Mouse (Mus musculus) cerebellum, adult 9-11 months (tissue): Measurements from ENCODE around the gene Ptges3.
A peak's percentile ranks its signal among the peaks of the same experiment; 100 is the strongest.
"Not testable (repeated sequence)": the region's sequence is repeated elsewhere in the genome, so short reads cannot be mapped to it uniquely, and the experiment has no call there.

Source experiments
- DNase-seq: peaks from one replicate; pipeline ENCODE4 v3.0.0; 2022

The Ptges3 gene

DNA sequence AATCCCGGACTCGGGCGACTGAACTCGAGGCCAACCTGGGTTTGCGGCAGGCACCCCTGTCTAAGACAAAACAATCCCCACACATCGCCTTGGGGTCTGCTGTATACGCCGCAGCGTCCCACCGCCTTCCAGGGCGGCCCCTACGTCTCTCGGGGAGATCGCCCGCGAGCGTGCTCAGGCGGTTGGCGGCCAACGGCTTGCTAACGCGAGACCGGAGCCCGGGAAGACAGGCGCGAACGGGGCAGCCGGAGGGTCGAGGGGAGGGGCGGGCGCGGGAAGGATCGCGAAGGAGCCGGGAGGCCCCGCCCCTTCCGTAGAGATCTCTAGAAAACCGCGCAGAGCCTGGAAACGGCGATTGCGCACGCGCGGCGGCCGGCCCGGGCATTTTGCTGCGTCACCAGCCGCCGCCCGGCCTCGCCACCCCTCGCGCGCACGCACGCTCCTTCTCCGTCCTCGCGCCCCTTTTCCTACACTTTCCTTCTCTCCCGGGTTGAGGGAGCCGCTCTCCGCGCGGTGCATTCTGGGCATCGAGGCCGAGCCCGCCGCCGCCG lies at the start of gene Ptges3:
Gene Ptges3, plus strand, starts transcription at position 354 of the 551 bp plus-strand sequence.
- peak; percentile 98 for DNase-seq

DNA sequence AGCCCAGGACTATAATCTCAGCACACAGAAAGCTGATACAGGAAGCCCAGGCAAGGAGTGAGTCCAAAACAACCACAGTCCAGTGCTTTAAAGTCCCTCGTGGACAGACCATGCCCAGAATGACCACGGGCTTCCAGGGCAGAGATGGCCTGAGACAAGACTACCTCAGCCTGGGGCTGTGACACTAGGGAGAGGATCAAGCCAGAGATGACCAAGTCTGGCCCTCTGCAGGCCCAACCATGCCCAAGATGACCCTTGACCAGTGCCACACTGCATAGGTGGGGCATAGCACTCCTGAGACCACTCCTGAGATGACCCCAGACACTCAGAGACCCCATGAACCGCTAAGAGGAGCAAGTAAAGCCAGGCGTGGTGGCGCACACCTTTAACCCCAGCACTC lies 49.0 kb upstream of the Ptges3 start:
- DNase-seq, result no peak

DNA sequence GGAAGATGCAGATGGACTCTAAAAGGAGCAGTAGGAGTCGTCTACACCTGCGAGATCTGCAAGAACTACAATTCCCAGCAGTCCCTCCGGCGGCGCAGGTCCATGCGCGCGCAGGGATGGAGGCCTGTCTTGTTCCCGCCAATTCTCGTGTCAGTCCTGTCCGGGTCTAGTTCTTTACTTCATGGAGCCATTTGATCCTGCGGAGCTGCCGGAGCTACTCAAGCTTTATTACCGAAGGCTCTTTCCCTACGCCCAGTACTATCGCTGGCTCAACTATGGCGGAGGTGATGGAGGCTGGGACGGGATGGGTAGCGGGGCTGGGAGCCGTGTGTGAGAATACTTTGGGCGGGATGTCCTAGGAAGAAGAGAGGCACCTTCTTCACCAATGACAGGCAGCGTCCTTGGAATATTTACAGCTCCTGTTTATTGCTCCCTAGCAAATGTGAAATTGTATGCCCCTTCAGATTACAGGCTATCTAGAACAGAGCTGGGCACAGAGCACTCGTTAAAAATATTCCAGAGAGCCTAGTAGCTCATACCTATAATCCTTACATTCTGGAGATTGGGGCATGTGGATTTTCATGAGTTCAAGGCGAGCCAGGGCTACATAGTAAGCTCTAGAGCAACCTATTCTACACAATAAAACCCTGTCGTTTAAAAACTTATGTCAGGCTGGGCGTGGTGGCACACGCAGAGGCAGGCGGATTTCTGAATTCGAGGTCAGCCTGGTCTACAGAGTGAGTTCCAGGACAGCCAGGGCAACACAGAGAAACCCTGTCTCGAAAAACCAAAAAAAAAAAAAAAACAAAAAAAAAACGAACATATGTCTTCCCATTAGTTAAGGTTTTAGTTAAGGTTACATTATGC lies 43.5 kb upstream of the Ptges3 start, which contains the start of gene Prim1:
Gene Prim1, plus strand, starts transcription at position 101 of the 867 bp plus-strand sequence.
- DNase-seq, result peak; percentile 88

DNA sequence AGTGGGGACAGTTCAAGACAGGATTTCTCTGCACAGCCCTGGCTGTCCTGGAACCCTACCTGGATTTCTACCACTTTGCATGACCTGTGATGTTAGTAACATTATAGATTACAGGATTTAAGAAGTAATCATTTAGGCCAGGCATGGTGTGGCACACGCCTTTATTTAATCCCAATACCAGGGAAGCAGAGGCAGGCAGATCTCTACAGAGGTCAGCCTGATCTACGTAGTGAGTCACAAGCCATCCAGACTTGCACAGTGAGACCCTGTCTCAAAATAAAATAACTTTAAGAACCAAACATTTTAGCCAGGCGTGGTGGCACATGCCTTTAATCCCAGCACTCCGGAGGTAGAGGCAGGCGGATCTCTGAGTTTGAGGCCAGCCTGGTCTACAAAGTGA lies 36.6 kb upstream of the Ptges3 start:
- DNase-seq, result no peak

DNA sequence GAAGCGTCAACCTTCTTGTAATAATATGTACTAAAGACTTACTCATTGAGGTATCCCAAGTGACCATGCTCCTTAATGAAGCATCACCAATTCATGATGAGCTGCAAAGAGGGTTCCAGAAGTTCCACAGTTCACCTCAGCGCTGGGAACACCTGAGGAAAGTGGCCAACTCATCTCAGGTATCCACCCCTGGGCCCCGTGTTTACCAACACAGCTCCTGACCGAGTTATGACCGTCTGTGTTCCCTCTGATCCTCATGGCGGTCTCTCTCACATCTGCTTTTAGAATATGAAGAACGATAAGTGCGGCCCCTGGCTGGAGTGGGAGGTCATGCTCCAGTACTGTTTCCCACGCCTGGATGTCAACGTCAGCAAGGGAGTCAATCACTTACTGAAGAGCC lies 35.3 kb upstream of the Ptges3 start:
- DNase-seq, result no peak

DNA sequence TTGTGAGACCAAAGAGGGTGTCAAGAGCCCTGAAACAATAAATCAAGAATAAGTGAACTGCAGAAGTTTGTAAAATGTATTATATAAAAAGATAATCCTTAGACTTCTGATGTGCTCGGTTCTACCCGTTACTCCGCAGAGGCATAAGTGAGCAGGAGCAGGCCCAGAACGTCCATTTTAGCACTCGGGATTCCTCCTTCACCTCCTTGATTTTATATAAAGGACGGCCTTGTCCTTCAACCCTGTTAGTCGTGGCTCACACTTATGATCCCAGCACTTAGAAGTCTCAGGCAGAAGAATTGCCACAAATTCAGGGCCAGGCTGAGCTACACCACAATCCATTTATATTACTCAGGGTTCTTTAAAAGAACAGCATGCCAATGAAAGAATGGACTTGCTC lies 28.8 kb upstream of the Ptges3 start:
- no peak for DNase-seq

DNA sequence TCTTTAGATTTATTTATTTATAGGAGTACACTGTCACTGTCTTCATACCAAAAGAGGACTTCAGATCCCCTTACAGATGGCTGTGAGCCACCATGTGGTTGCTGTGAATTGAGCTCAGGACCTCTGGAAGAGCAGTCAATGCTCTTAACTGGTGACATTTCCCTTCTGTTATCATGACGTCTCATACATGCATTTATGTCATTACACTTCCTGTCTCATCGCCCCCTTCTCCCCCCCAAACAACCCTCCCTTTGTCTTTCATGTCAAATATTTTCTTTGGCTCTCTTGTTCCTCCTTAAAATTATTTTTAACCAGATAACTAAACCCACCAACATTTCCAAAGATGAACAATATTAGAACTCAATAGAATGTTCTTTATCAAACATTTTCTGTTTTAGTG lies 27.9 kb upstream of the Ptges3 start:
- DNase-seq, result no peak

DNA sequence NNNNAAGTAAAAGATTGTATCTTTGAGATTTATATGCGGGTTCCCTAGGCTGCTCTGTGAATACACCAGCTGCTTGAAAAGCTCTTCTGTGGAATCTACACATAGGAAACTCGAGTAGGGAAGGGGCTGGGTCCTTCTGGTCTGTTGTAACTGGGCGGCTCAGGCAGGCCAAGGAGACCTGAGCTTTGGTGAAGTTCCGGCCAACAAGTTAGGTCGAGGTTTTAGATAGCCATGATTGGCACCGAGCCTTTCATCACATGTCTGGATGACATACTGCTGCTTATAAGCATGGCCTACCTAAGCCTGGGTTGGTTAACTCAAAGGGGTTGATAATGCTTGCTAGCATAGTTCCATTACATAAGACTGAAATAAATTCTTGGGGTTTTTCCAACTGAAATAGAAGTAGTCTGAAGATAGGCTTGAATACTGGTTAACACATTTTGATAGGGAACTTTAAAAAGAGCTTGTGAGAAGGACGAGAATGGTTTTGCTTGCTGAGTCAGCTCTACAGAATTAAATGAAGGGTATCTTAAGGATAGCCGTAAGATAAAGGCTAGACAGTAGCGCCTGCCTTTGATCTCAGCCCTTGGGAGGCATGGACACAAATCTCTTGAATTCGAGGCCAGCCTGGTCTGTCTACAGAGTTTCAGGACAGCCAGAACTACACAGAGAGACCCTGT lies 21.9 kb upstream of the Ptges3 start:
- DNase-seq, result peak; percentile 51

DNA sequence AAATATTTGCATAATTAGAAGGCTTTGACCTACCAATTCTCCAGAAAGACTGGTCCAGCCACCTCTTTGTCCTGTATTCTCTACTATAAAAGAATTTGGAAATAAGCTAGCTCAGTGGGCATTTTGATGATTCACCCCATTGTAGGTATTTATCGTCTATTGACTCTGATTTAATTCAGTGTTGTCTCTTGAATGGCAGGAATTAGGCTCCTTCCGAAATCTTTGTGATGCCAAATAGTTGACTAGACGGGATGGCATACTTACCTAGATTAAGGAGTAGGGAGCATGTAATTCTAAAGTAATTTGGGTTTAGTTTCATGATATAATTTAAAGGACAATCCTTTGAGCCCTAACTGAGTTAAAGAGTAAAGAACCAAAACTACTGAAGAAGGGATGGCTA lies 20.8 kb upstream of the Ptges3 start:
- no peak for DNase-seq

DNA sequence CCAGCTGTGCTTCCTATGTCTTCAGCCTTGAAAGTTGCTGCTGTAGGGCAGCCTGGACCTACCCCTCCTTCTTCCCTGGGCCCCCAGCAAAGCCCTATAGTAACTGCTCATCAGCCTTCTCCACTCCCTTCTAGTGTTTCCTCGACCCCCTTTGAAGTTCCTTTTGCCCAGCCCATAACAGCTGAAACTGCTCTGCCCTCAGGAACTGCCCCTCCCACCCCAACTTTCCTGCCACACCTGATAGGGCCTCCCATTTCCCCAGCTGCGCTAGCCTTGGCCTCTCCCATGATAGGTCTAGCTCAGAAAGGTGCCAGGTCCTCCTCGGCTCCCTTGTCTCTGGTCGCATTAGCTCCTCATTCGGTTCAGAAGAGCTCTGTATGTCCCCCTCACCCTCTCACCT lies 19.6 kb upstream of the Ptges3 start:
- DNase-seq, result no peak

DNA sequence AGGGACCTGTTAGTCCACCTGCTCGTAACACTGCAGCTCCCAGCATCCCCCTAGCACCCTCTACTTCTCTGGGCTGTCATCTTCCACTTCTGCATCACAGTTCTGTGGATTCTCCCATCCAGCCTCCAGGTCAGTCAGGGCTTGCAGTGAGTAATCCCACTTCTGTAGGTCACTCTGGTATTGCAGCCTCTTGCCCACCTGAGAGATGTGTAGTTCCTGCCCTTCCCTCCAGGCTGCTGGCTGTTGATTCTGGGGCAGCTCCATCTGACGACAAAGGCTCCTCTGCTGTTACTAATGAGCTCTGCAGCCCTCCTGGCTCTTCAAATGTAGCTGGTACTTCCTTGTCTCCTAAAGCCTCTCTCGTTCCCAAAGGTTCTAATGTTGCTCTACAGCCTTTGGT lies 18.9 kb upstream of the Ptges3 start:
- no peak for DNase-seq

DNA sequence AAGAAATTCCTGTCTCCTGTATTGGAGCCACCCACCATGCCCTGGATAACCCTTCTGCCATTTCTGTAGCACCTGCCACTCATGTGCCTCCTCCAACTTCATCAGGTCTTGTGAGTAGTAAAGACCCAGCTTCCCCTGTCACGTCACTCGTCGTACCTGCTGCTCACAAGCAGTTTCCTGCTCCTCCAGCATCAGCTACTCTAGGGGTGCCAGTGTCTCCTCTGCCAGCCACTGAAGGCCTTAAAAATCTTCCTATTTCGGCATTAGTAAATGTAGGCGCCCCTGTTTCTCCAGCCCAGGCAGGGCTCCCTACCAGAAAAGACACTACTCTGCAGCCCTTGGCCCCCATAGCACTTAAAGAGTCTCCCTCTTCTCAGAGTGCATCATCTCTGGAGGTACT lies 18.5 kb upstream of the Ptges3 start:
- DNase-seq, result no peak

DNA sequence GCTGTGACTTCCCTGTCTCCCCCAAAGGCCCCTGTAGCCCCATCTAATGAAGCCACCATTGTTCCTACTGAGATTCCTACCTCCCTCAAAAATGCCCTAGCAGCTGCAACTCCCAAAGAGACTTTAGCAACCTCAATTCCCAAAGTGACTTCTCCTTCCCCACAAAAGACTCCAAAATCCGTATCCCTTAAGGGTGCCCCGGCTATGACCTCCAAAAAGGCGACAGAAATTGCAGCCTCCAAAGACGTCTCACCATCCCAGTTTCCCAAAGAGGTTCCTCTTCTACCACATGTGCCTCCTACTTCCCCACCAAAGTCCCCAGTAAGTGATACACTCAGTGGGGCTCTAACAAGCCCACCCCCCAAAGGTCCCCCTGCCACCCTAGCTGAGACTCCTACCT lies 17.1 kb upstream of the Ptges3 start:
- DNase-seq, result no peak

DNA sequence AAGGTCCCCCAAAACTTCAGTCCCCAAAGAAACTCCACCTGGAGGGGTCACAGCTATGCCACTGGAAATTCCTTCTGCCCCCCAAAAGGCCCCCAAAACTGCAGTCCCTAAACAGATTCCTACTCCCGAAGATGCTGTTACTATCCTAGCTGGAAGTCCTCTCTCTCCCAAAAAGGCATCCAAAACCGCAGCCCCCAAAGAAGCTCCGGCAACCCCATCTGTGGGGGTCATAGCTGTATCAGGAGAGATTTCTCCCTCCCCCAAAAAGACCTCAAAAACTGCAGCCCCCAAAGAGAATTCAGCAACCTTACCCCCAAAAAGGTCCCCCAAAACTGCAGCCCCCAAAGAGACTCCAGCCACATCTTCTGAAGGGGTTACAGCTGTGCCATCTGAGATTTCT lies 16.3 kb upstream of the Ptges3 start:
- no peak for DNase-seq

DNA sequence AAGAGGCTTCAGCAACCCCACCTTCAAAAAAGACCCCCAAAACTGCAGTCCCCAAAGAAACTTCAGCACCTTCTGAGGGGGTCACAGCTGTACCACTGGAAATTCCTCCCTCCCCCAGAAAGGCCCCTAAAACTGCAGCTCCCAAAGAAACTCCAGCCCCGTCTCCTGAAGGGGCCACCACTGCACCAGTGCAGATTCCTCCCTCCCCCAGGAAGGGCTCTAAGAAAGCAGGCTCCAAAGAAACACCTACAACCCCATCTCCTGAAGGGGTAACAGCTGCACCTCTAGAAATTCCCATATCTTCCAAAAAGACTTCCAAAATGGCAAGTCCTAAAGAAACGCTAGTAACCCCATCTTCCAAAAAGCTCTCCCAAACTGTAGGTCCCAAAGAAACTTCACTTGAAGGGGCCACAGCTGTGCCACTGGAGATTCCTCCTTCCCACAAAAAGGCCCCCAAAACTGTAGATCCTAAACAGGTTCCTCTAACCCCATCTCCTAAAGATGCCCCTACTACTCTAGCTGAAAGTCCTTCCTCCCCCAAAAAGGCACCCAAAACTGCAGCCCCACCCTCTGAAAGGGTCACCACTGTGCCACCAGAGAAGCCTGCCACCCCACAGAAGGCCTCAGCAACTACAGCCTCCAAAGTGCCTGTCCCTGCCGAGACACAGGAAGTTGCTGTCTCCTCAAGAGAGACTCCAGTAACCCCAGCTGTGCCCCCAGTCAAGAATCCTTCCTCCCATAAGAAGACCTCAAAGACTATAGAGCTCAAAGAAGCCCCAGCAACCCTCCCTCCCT lies 15.5 kb upstream of the Ptges3 start:
- DNase-seq, result no peak

DNA sequence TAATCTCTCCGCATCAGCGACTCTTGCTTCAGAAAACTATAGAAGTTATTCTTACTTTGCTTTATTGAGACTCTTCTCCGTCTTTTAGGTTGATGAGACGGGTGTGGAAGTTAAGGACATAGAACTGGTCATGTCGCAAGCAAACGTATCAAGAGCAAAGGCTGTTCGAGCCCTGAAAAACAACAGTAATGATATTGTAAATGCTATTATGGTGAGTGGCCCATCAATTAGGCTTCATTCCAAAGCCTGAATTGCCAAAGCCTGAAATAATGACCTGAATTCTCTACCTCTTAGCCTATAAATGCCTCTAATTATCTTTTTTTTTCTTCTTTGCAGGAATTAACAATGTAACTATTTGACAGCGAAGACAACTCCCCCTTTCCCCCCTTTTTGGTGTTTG lies 10.6 kb upstream of the Ptges3 start:
- DNase-seq, result no peak

DNA sequence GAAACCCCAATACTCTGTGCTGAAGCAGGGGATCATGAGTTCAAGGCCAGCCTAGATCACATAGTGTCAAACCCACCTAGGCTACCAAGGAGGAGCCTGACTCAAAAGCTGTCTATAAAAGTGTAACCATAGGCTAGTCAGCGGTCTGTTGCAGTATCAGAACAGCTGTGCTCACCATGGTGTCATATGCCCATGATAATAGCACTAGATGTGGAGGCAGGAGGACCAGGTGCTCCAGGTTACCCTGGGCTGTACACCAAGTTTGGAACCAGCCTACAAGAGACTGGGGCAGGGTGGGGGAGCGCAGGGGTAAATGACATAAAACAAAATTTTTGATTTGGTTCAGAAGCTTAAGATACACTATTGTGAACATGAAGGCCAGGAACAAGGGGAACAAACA lies 9.0 kb upstream of the Ptges3 start:
- no peak for DNase-seq

DNA sequence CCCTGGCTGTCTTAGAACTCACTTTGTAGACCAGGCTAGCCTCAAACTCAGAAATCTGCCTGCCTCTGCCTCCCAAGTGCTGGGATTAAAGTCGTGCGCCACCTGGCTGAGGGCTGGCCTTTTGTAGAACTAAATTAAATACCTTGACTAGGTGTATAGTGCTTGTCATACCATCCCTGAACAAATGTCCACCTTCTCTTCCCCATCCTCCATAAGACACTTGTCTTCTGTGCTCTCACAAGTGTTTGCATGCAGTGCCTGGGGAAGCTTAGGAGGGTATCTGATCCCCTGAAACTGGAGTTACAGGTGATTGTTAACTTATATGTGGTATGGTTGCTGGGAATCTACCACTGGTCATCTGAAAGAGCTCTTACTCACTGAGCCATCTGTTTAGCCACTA lies 8.4 kb upstream of the Ptges3 start:
- DNase-seq, result no peak

DNA sequence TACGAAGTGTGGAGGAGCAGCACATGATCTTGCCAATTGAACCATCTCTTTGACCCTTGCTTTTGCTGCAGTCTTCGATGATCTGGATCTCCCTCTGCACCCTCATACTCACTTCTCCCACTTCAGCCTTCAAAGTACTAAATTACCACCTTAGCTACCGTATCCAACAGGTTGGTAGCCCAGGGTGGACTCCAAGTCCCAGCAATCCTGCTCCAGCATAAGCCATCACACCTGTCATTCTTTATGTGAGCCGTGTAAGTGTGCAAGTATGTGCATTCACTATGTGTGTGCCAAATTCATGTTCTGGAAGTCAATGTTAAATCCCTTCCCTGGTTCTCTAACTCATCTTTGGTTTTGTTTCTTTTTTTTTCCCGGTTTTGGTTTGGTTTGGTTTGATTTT lies 7.2 kb upstream of the Ptges3 start:
- no peak for DNase-seq

DNA sequence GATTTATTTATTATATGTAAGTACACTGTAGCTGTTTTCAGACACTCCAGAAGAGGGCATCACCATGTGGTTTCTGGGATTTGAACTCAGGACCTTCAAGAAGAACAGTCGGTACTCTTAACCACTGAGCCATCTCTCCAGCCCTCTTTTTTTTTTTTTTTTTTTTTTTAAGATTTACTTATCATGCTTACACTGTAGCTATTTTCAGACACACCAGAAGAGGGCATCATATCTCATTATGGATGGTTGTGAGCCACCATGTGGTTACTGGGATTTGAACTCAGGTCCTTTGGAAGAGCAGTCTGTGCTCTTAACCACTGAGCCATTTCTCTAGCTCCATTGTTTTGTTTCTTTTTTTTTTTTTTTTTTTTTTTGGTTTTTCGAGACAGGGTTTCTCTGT lies 6.6 kb upstream of the Ptges3 start:
- not testable (repeated sequence) for DNase-seq

DNA sequence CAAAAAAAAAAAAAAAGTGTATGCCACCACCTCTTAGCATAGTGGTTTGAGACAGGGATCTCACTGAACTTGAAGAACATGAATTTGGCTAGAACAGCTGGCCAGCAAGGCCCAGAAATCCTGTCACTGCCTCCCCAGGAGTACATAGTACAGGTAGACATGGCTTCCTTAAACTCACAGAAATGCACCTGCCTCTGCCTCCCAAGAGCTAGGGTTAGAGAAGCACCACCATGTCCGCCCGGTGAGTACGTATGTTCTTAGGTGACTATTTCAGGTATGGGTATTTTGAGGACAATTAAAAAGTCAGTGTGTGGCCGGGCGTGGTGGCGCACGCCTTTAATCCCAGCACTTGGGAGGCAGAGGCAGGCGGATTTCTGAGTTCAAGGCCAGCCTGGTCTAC lies 5.8 kb upstream of the Ptges3 start:
- no peak for DNase-seq

DNA sequence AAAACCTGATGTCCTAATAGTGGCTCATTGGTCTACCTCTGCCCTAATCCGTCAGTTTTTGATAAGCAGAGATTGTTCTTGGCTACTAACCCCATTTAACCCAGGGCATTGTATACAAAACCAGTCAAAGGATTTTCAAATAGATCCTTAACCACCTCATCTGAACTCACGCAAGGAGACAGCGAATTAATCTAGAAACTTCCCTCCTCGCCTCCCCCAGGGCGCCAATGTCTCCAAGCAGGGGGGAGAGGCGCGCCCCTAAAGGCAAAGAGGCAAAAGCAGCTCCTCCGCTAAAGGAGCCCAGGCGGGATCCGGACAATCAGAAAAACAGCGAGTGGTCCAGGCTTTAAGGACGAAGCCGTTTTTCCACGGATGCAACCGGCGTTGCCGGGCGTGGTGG lies 570 bp upstream of the Ptges3 start:
- DNase-seq, result no peak

DNA sequence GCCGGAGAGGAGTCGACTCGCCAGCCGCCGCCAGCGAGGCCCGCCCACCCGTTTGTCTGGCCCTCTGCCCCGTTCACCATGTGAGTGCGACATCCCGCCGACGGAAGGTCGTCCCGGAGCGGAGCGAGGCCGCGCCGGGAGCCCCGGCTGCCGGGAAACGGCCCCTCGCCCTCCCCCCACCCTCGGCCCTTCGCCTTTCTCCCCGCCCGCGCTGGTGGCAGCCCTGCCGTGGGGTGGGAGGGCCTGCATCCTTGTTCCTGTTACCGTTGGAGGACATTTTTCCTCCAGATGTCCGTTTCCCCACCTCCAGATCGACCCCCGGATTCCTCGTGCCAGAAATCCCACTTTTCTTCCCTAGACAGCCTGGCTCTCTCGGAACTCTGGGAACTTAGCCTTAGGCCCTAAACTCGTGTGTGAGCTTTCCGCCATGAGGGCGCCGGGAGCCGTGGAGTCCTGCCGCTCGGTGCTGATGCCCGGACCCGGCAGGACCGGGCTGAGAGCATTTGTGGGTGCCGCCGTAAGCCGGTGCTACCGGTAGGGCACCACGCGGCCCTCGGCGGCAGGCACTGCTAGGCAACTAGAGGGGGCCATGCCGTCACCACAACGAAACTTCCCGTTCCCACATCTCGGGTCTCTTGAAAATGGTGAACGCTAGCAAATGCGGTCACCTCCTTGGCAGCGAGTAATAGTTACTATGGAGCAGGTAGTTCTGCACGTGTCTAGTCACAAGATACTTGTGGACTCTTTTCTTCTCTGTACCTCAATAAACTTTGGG lies 640 bp downstream of the Ptges3 start:
- DNase-seq, result no peak
